Mouse (Mus musculus) megakaryocyte-erythroid progenitor cell, adult 5 weeks (primary cell): ENCODE results near the gene Olfr414. TPM values are rescaled to one million over a fixed set of nuclear protein-coding genes. Genes with fewer than 3 reads are reported as not detected.

Experiments
- polyA plus RNA-seq: library from polyadenylated mRNA; stranded (reverse); fragments of >175 nt; gene quantifications from 2 replicates; pipeline ENCODE4 v1.2.3, GENCODE M21; 2012

Gene Olfr414
- not detected in 2 replicates for polyA plus RNA-seq

DNA sequence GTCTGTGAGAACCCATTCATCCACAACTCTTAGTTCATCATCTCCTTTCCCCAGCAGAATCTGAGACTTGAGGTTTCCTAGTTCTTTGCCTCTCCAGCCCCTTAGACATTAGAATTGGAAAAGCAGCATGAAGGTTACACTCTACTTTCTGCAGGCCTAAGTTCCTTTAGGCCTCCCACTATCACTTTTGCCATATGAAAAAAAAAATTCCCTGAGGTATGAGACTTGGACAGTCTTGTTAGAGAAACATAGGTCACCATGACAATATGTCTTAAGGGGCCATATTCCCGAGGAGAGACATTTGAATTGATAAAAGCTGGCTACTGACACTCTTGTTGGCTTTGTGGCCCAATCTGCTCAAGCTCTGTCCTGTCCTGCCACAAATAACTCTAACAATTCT lies at the start of gene Olfr414:
Olfr414 (plus strand) TSS at position 301 of the 400 bp plus-strand sequence.

GRCm38 (mm10) chr1:174390746-174391145 lies 33.1 kb upstream of the Olfr414 start, which contains the start of gene Olfr248:
Gene Olfr248, plus strand, starts transcription at chr1:174391046.

GRCm38 (mm10) chr1:174441782-174442181 lies 17.9 kb downstream of the Olfr414 start, which contains the start of gene Olfr220:
Gene Olfr220, plus strand, starts transcription at chr1:174442082.

Other genes with a start within 250 kb of the Olfr414 start
- gene Olfr419, start 172.0 kb upstream of the Olfr414 start, polyA plus RNA-seq = not detected in 2 replicates
- gene Mptx1, start 93.5 kb upstream of the Olfr414 start, polyA plus RNA-seq = not detected in 2 replicates
- gene Olfr417, start 58.9 kb upstream of the Olfr414 start, polyA plus RNA-seq = 0.02 TPM in 1 of 2 replicates, not detected in the other
- gene Olfr248, start 33.0 kb upstream of the Olfr414 start, polyA plus RNA-seq = not detected in 2 replicates
- not detected in 2 replicates for gene Olfr220, start 18.0 kb downstream of the Olfr414 start, polyA plus RNA-seq
- gene Fmn2, start 77.8 kb downstream of the Olfr414 start, polyA plus RNA-seq = 0.28 and 0.34 TPM in 2 replicates